Mouse (Mus musculus) right cerebral cortex, postnatal 14 days (tissue): ENCODE measurements around the gene Faim.

ENCODE experiments used
- DNase-seq: peaks from one replicate; pipeline ENCODE4 v3.0.0; 2022

Gene Faim

GRCm38 (mm10) chr9:98976081-98976480 lies 10.1 kb upstream of the Faim start:
- DNase-seq: no peak

- no peak for DNase-seq
Measured at GRCm38 (mm10) chr9:98976520-98976919, 9.7 kb upstream of the Faim start.

DNA sequence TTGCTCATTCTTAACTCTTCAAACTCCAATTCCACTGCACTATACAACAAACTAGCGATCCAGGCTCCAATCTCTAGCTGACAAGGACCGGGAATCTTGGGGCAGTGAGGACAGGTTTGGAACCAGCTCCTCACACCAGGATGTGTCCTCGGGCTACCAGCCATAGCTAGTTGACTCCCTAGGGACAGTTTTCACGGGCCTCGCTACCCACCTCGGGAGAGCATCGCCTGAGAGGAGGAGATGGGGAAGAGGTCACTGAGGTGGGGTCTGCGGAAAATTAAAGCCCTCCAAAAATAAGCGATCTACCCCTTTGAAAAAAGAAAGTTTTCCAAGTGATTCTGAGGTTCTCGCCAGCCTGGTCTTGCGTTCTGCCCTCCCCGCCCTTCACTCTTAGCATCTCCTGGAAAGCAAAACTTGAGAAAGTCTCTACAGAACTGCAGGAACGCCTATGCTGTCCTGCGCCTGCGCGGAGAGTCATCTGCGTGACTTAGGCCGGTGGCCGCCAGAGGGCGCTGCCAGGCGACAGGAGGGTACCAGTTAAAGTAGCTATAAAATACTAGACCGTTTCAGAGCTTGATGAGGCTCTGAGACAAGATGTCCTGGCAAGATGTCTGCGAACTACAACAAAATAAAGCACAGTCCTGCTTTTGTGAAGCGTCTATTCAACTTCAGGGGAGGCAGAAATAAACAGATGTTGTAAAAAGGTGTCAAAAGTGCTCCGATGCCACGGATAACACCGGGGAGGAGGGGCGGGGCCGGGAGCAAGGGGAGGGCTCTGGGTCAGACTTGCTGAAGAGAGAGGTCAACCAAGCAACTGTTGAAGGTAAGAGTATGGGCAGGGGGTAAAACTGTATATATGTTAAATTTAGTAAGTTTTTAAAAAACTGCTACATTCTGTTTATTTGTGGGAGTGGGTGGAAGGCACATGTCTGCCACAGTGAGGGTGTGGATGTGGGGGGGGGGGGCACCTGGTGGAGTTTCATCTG lies 6.4 kb upstream of the Faim start:
- peak; percentile 89 for DNase-seq

DNA sequence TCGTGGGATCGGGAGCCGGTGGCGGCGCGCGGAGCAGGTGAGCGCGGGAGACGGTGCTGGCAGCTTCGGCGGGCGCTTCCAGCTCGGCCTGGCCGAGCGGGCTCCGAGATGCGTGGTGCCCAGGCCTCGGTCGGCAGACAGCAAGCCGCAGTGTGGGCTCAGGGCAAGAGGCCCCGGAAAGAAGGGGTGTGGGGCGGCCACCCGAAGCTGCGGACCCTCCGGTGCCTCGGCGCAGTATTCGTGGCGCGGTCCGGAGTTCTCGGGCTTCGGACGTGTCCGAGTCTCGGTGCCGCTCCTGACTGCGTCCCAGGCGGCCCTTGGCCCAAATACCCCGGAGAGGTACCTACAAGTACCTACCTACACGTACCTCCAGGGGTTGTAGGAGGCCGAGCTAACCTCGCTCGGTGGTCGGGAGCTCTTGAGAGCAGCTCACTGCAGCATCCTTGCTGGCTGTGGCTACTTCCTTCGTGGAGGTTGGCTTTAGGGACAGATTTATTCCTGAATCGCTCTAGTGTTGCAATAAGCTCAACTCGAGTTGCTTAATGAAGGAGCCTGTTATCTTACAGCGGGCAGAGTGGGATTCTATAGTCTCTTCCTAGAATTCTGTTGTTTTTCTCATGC lies 413 bp downstream of the Faim start:
- DNase-seq: no peak

GRCm38 (mm10) chr9:98987131-98987530 lies 958 bp downstream of the Faim start:
- no peak for DNase-seq

GRCm38 (mm10) chr9:98994103-98994502 lies 7.9 kb downstream of the Faim start:
- DNase-seq: no peak

DNA sequence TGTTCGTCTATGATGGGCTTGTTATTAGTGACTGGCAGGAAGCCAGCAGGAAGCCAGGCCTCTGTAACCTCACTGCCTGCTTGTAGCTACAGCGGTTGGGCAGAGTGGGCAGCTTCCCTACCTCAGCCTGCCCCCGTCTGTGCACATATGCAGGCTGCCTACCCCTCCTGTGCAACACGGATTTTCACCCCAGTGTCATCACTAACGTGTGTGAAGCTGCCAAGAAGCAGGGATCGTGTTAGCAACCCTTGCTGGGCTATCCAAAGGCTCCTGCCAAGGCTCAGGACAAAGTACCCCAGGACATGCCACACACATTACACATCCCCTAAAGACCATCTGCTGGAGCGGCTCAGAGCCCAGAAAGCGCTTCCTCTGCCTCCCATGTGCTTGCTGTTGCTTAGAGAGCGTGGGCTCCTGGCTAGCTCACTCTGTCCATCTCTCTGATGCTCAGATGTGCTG lies 13.7 kb downstream of the Faim start:
- peak; percentile 17 for DNase-seq

DNA sequence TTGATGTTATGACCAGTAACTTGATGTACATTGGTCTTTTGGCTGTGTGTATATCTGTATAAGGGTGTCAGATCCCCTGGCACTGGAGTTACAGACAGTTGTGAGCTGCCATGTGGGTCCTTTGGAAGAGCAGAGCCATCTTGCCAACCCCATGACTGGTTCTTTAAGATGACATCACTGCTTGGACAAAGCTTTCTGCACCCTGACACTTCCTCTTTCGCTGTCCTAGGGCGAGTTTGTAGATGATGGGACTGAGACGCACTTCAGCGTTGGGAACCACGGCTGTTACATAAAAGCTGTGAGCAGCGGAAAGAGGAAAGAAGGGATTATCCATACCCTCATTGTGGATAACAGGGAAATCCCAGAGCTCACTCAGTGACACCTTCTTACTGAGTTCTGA lies 15.2 kb downstream of the Faim start:
- no peak for DNase-seq

DNA sequence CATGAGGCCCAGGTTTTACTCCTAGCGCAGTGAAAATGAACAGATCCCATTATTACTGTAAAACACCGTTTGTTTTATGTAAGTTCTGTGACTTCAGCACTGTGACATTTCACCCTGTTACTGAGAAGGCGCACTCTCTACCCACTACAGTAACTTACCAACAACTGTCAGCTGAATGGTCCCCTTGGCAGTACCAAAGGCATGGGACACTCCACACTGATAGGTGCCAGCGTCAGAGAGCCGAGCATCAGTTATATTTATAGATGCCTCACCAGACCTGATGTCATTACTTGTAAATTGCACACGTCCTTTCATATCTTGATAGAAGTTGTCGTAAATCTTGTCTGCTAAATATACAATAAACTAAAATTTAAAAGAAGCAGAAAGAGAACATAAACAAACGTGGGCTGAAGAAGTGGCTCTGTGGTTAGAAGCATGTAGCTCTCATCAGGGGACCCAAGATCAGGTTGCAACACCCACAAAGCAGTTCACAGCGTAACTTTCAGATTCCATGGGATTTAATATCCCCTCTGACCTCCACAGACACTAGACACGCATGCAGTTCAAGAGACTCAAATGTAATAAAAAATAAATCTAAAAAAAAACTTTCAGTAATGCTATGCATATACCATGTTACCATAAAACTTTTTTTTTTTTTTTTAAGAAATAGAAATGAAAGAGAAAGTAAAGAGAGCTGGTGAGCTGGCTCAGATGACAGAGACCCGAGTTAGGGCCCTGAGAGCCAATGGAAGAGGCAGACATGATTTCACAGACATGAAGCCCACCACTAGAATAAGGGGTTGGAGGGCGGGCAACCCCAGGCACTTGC lies 23.1 kb downstream of the Faim start:
- DNase-seq: no peak

- no peak for DNase-seq
Measured at GRCm38 (mm10) chr9:99009898-99010199, 23.7 kb downstream of the Faim start.

DNA sequence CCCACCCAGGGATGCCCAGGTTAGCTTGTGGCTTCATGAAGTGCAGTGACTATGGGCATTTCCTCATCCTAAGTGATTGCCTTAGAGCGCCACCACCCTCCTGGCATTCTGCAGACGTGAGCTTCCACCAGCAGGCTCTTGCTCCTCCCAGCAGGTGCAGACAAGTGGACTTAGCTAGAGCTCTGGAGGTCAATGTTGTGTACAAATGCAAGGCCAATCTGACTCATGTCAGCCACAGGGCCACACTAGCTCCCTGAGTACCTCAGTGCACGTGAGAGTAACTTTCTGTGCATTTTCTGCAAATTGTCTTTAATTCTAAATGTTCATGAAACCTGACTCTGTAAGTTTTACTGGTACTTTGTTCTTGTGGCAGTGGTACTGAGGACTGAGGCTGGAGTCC lies 30.1 kb downstream of the Faim start:
- no peak for DNase-seq

- no peak for DNase-seq
Measured at GRCm38 (mm10) chr9:99016759-99017158, 30.6 kb downstream of the Faim start.

- no peak for DNase-seq
Measured at GRCm38 (mm10) chr9:99017679-99018078, 31.5 kb downstream of the Faim start.

- no peak for DNase-seq
Measured at GRCm38 (mm10) chr9:99021166-99021565, 35.0 kb downstream of the Faim start.

DNA sequence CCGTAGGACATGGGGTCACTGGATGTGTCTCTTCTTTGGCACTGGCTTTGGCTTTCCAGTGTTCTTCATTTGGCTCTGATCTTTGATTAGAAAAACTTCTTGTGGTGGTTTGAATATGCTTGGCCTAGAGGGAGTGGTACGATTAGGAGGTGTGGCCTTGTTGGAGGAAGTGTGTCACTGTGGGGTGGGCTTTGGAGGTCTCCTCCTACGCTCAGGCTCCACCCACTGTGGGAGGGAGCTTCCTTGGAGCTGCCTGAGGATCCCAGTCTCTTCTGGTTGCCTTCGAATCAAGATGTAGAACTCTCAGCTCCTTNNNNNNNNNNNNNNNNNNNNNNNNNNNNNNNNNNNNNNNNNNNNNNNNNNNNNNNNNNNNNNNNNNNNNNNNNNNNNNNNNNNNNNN lies 35.6 kb downstream of the Faim start:
- no peak for DNase-seq

DNA sequence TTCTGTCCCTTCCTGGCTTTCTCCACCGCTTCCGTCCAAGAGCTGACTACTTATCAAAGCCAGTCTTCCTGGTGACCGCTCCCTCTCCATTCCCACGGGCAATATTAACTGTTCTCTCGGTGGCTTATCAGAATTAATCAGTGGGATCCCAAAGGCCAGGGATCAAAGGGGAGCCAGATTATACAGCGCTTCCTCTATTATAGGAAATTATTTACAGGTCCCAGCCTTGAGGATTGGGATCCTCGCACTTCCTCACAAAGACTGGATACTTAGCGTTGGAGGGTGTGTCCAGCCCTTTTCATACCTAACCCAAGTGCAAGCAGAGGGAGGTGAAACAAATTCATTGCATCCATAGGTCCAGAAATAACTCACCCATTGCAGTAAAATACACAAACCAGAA lies 45.9 kb downstream of the Faim start:
- no peak for DNase-seq

DNA sequence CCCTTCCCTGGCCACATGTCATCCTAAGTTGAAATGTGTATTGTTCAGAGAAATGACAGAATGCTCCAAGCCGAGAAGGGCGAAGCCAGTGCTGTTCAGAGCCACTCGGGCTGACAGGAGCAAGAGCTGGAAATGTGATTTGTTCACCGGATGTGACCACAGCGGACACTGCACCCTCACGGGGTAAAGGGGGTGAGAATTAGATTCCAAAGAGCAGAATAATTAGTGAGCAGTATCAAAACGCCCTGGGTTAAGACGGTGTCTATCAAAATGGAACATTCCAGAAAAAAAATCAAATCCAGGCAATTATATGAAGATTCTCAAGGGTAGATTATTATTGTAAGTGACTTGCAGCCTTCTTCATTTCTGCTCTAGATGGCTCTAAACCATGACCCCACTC lies 47.9 kb downstream of the Faim start:
- DNase-seq: no peak

DNA sequence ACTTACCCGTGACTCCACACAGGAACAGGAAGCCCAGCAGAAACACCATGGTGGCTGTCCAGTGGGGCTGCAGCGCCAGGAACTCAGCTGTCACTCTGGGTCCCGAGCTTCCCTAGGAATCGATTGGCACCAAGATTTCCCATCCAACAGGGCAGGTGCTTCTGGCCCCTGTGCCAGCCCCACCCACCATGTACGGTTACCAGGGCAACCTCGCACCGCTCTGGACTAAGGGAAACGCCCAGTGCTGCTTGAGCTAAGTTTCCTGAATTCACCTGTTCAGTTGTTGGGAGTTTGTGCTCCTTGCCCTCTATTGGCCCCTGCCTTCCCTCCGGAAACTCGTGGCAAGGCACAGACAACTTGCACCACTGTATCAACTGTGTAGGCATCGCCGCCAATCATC lies 49.4 kb downstream of the Faim start, which contains the start of gene Gm1123:
Gene Gm1123, minus strand, starts transcription at position 141 of the 400 bp plus-strand sequence.
- DNase-seq: no peak

DNA sequence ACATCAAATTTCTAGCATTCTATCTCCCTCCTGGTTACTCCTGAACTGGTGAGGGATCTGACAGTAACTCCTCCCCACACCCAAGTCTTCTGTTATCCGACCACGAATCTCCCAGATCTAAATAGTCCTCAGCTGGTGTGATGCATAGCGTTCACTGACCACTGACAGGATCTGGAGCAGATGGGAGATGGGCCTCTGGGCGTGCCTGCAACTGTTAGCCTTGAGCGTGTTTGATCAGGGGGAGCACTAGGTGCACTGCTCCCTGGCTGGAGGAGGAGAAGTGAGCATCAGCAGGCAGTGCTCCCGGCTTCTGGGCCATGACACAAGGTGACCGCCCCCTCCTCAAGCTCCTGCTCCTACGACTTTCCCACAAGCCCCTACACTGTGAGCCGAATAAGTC lies 55.8 kb downstream of the Faim start:
- no peak for DNase-seq

DNA sequence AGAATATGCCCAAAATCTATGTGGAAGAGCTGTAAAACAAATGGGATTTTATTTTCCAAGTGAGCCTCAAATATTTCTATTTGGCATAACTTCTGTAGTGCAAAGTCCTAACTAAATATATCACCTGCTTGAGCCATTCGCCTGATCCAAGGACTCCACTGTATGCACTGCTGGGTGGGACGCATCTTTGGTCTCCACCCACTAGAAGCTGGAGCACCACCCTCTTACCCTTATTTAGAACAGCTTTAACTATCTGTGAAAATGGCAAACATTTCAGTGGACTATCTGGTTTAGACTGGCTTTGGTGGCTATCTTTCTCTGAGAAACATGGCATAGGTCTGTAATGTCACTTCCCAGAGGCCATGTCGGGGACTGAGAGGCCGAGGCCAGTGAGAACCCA lies 56.5 kb downstream of the Faim start:
- DNase-seq: no peak

- DNase-seq: no peak
Measured at GRCm38 (mm10) chr9:99044761-99045160, 58.6 kb downstream of the Faim start.

- DNase-seq: no peak
Measured at GRCm38 (mm10) chr9:99048724-99049250, 62.6 kb downstream of the Faim start.

DNA sequence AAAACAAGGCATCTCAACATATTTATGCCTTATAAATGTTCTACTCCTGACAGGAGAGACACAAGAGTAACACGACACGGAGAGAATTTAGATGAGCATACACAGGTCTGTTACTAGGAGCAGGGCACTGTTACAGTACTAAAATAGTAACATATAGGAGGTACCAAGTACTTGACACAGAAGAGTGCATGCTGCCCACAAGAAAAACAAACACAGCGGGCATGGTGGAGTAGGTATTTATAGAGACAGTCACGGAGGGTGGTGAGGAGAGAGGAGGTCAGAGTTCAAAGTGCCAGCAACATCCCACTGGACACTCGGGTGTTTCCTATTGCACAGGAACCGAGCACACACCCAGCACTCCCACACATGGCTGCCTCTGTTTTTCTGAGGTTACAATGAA lies 63.6 kb downstream of the Faim start:
- DNase-seq: no peak
